Mouse (Mus musculus): ENCODE data around the gene 2900026A02Rik.

2900026A02Rik gene

GRCm38 (mm10) chr5:113174916-113175692 is 45.9 kb downstream of the 2900026A02Rik start:
- no peak for DNase-seq (ENCODE audit: low spot score)

DNA sequence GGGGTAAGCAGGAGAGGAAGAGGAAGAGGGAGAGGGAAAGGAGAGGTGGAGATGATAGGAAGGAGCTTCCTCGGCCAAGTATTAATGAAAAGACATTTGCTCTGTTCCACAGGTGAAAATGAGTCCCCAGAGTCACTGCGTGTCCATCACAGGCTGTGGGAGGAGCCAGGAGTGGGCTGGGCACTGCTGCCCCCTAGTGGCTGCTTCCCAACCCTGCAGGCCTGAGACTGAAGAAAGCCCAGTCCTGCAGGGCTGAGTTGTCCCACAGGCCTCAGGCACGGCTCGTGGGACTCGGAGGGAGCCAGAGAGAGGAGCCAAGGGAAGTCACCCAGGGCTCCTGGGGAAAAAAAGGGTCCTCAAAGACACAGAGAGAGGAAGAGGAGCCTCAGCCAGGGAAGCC is 47.7 kb downstream of the 2900026A02Rik start:
- peak; percentile 72 for DNase-seq (ENCODE audit: low spot score)

- DNase-seq (ENCODE audit: low spot score): no peak
Observed at GRCm38 (mm10) chr5:113171968-113172578, 49.0 kb downstream of the 2900026A02Rik start.

DNA sequence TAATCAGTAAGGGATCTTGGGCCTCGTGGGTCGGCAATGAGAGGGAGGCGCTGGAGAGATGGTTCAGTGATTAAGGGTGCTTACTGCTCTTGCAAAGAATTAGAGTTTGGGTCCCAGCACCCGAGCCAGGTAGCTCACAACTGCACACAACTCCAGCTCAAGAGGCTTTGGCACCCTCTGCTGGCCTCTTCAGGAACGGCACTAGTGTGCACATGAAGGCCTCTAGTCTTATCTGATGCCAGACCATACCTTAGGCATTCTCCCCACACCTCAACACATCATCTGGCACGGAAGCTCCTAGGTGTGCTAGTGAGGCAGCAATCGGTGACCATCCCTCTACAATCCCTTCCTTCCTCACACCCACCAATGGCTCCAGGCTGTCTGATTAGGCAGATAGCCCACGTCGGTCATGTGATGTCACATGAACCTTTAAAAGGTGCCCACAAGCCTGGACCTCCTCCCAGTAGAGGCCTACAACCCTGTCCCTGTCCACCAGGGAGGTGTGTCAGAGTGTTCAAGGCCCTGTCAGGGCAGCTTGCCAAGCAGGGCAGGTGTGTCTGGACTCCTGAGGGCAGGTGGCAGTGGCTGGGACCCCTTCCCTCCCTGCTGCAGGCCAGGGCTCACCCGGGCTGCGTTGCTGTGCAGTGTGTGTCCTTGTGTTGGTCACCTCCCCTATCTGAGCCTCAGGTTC is 50.8 kb downstream of the 2900026A02Rik start:
- no peak for DNase-seq (ENCODE audit: low spot score)

DNA sequence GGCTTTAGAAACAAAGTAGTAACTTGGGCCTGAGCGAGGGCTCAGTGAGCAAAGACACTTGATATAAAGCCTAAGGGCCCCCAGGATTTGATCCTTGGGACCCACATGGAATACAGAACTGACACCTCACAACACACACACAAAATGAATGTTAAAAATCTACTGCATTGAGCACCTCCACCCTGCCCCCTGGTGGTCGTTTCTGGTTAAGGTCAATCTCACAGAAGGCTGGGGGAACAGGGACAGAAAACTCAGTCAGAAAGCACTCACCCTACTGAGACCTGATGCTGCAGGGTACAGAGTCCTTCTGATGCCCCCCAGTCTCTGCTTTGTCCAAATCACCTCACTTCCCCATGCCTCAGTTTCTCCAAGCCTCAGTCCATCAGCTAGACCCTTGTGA is 53.3 kb downstream of the 2900026A02Rik start:
- peak; percentile 48 for DNase-seq (ENCODE audit: low spot score)

GRCm38 (mm10) chr5:113165481-113165880 is 55.6 kb downstream of the 2900026A02Rik start:
- no peak for DNase-seq (ENCODE audit: low spot score)

- DNase-seq (ENCODE audit: low spot score): peak; percentile 33
Observed at GRCm38 (mm10) chr5:113164873-113165441, 56.1 kb downstream of the 2900026A02Rik start.

DNA sequence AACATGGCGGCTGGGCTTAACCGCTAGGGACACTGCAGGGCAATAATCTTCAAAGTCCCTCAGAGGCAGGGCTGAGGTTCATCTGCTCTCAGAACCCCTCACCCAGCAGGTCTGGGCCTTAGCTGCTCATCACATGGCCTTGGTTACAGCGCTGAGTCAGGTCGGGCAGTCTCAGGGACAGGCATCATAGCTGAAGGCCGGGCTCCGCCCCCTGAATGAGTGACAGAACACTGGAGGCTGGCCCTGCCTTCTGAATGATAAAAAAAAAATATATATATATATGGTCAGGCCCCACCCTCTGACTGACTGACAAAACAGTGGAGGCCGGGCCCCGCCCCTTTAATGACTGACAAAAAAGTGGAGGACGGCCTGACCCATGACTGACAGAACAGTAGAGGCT is 56.6 kb downstream of the 2900026A02Rik start:
- no peak for DNase-seq (ENCODE audit: low spot score)

GRCm38 (mm10) chr5:113163116-113163515 is 57.9 kb downstream of the 2900026A02Rik start:
- DNase-seq (ENCODE audit: low spot score): no peak

GRCm38 (mm10) chr5:113162699-113163098 is 58.3 kb downstream of the 2900026A02Rik start:
- no peak for DNase-seq (ENCODE audit: low spot score)

DNA sequence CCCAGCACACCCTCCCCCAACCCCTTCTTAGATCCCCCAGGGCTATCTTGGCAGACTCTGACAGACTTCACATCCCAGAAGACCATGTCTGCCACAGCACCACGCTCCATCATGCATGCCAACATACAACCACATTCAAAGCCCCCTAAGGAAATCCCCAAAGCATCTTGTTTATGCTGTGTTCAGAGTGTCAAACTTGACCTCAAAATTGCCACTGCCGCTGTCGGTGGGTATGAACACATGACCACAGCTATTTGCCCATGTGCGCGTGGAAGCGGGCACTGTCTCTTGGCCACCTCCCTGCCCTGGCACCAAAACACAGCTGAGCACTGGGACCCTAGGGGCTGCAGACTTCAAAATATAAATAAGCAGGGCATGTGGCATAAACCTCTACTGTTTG is 59.5 kb downstream of the 2900026A02Rik start:
- no peak for DNase-seq (ENCODE audit: low spot score)

DNA sequence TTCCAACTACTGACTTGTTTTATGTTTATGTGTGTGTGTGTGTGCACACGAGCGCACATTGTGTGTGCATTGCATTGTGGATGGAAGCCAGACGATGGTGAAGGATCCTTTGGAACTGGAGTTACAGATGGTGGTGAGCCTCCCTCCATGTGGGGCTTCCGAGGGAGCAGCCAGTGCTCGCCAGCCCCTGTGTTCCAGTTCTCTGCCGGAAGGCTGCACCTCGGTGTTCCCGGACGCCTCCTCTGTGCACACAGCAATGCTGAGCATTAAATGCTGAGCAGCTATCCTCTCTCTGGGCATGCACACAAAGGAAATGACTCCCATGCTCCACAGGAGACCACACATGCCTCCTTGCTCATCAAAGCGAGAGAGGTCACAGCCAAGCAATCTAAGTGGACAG is 60.7 kb downstream of the 2900026A02Rik start:
- DNase-seq (ENCODE audit: low spot score): no peak

DNA sequence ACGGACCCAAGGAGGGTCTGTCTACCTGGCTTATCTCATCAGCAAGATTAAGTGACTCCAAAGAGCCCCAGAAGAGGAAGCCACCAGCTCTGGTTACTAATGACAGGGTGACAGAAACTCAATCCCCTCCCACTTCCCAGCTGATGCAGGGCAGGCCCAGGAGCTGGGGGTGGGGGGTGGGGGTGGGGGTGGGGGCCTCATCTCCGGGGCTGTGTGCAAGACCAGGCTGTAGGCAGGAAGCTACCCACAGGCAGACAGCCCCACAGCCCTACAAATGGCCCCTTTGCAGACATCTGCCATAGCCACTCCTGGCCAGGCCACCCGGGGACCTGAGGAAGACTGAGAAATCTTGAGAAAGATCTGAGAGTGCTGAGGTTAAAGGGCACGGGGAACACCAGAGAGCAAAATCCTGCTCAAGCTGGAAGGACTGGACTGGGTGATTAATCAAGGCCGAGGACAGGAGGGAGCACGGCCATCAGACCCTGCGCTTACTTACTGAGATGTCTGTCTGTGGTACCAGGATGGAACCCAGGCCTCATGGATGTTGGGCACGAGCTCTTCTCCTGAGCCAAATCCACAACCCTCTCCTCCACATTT is 62.2 kb downstream of the 2900026A02Rik start:
- DNase-seq (ENCODE audit: low spot score): no peak

- DNase-seq (ENCODE audit: low spot score): no peak
Observed at GRCm38 (mm10) chr5:113157588-113157987, 63.4 kb downstream of the 2900026A02Rik start.

- no peak for DNase-seq (ENCODE audit: low spot score)
Observed at GRCm38 (mm10) chr5:113157006-113157405, 64.0 kb downstream of the 2900026A02Rik start.

DNA sequence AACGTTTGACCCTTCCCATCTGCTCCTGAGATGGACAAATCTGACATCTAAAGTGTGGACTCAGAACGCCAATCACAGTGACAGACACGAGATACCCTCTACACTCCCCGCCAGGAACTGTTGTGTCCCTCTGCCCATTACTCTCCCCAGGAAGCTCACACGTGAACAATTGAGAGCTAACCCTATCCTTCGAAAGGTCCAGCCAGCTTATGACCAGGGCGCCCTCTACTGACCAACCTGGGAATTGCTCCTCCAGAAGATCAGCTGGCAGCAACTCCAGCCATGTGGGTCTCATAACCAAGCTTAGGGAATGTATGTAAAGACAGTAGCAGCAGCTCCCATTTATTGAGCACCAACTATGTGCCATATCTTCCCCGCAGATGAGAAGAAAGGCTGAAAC is 65.9 kb downstream of the 2900026A02Rik start:
- peak; percentile 84 for DNase-seq (ENCODE audit: low spot score)

DNA sequence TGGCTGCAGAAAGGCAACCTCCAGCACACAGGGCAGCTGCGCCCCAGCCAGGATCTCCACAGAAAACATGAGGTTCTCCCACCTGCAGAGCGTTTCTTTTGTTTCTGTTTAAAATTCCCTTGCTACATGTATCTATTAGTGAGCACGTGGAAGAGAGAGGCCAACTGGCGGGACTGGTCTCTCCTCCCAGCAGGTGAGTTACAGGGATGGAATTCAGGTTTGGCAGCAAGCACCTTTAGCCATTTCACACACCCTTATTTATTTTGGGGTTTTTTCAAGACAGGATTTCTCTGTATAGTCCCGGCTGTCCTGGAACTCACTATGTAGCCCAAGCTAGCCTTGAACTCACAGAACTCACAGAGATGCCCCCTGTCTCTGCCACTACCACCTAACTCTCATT is 66.6 kb downstream of the 2900026A02Rik start:
- DNase-seq (ENCODE audit: low spot score): no peak

GRCm38 (mm10) chr5:113153508-113153830 is 67.6 kb downstream of the 2900026A02Rik start:
- no peak for DNase-seq (ENCODE audit: low spot score)

DNA sequence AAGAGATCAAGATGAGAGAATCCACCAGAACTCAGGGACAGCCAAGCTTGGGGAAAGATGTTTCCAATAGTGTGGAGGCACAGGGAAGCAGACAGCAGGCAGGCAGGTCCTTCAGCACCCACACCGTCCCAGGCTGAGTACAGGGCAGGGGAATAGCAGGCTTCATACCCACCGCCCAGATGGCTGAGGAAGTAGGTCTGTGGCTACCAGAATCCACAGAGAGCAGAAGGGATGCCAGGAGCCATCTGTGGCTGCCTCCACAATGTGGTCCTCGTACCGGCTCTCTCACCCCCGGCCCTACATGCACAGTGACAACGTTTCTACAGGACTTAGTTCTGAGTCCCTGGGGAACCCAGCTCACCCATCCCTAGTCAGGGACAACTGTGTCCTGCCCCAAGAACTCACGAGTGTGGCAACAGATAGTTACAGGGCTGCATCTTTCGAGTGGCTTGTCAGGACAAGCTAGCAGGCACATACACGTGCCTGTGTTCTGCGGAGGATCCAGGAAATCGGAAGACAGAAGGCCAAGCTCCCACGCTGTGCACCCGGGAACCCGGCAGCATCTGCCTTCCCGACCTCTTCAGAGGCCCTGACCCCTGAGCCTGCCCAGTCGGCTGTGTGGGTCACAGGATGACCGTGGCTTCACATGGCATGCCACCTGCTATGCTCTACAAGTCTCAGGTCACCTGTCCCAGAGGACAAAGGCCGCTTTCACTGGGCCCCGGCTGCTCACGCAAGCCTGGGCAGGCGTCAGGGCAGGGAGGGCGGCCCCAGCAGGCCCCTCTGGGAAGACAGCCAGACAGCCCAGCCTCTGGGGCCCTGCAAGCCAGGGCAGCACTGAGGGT is 68.2 kb downstream of the 2900026A02Rik start:
- DNase-seq (ENCODE audit: low spot score): peak; percentile 44

DNA sequence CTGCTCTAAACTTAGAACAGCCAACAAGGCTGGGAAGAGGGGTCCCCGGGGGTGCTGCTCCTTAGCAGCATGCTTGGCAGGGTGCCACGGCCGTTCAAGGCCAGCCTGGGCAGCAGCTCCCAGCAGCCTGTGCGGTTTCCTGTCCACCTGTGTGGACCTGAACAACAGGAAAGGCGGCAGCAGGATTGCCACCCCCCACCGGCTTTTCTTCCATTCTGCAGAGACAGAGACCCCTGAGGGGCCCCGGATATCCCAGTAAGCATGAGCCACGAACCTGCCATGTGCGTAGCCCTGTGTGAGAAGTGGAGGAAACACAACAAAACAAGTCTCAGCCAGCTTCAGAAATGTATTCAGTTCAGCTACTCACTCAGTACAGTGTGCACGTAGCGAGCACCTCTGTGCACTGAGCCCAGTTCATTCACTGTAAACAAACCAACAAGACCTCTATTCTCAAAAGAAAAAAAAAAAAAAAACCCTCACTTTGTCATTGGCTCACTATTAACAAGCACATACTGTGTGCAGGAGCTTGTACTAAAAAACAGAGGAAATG is 69.4 kb downstream of the 2900026A02Rik start:
- DNase-seq (ENCODE audit: low spot score): no peak

DNA sequence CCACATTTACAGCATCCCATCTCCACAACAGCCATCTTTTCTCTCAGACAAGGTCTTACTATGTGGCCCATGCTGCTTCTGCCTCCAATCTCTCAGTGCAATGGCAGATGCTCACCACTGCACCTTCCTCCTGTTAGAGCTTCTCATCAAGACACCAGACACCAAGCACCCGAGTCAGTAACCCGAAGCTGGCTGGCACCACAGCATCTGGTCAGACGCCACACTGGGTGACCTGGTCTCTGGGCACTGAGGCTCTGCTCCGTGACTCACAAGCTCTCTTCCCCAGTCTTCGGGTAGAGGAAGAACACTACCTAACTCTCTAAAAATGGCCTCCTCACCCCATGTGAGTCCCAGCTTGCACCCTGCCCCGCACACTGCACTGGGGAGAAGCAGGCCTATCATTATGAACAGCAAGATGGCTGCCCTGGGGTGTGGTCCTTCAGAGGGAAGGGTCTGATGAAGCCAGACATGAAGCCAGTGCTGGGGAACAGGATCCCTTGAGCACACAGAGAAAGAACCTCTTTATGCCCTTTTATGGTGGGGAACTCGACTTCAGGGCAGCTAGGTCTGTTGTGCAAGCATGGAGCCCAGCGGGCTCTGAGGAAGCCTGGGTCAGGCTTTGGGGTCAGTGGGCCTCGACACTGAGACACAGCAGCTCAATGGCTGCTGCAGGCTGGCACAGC is 70.0 kb downstream of the 2900026A02Rik start:
- peak; percentile 44 for DNase-seq (ENCODE audit: low spot score)

Measured in MN1 (cell line).